Mouse (Mus musculus): ENCODE data around the gene Sh3tc1.

DNA sequence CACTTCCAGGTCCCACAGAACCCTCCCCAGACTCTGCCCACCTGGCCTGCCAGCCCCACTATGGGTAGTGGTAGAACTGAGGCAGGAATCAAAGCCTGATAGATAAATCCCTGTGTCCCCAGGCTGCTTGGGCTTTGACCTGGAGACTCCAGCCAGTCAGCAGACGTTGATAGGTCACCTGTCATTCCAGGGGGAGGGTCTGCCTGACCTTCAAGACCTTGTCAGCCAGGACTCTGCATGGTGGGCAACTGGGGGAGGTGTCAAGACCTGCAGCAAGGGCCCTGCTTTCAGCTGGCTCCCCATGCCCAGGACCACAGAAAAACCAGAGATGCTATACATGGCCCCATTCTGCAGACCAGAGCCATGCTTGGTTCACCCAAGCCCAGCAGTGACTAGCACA is 67.2 kb downstream of the Sh3tc1 start:
- no peak for TF ChIP-seq POLR2A (IDR thresholded peaks at IDR 0.05; ENCODE audit: borderline replicate concordance, control insufficient read depth, low read depth, low read length)
- no peak for TF ChIP-seq CTCF (IDR thresholded peaks at IDR 0.05; ENCODE audit: control insufficient read depth, insufficient read depth, low read length)

Data from bone marrow, adult 2 months (tissue).